Mouse (Mus musculus) neutrophil, adult 5-6 weeks (primary cell): ENCODE measurements around the gene Rbmxl2. TPM values are rescaled to one million over a fixed set of nuclear protein-coding genes. Genes with fewer than 3 reads are reported as not detected.

Experiments used
- ATAC-seq: fragments of 151-379, 151-347 bp; 2 replicates; pipeline ENCODE4 v1.8.0; 2017; ENCODE audit warnings: mild to moderate bottlenecking, moderate TSS enrichment; ENCODE audit not compliant: insufficient number of reproducible peaks, poor library complexity, low FRiP score, severe bottlenecking; ENCODE audit errors: extremely low read depth
- total RNA-seq: library from RNA; stranded (forward); fragments of 200-1000 nt; gene quantifications from 2 replicates; pipeline ENCODE4 v1.2.3, GENCODE M21; 2017

The Rbmxl2 gene
- total RNA-seq, result not detected in 2 replicates

DNA sequence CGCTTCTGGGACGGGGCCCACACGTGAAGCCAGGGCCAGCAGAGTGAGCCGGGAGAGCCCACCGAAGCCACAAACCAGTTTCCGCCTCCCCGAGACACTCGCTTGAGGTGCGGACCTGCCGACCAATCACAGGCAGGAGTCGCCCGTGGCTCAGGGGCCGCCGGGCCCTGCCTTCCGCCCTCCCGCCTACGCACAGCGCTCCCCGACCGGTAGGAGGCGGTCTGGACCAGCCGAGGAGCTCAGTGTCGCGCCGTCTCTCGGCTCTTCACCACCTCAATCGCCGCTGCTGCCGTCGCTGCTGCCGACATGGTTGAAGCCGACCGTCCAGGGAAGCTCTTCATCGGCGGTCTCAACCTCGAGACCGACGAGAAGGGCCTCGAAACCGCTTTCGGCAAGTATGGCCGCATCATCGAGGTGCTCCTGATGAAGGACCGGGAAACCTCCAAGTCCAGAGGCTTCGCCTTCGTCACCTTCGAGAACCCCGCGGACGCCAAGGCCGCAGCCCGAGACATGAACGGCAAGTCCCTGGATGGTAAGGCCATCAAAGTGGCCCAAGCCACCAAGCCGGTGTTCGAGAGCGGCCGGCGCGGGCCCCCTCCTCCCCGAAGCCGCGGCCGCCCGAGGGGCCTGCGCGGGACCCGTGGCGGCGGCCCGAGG lies at the start of gene Rbmxl2:
Gene Rbmxl2 (plus strand): TSS at position 242 of the 657 bp plus-strand sequence.
- no peak for ATAC-seq

DNA sequence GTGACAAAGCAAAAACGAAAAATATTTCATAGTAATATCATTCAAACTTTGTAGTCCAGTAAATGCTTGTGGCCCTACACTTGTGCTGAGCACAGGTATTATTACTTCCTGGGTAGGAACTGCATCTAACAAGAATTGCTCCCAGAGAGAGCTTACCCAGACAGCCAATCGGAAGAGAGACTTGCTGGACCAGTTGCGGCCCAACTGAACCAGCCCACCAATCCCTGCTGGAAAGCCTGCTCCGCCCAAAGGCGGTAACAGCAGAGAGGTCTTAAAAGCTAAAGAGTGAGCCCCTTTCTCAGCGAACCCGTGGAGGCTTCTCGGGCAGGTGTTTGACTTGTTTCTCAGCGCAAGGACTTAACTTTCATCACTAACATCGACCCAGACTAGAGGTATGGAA lies 42.6 kb upstream of the Rbmxl2 start, which contains the start of gene Nlrp14:
Gene Nlrp14 (plus strand): TSS at position 301 of the 400 bp plus-strand sequence.
- ATAC-seq, result no peak

DNA sequence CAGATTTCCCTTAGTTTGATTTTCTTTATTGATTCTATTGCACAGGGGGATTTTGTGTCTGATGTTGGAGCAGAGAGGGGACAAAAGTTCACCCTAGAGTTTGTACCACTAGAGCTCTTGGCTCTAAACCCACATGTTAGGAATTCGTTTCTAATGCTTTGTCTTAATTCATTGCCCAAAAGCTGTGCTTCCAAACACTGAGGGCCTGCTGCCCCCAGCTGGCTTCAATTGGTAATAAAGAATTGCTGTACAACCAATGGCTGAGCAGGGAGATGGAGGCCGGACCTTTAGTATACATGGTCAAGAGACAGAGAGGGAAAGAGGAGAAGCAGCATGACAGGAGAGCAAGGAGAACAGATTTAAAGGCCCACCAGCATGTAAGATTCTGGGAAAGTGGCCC lies 28.8 kb upstream of the Rbmxl2 start:
- ATAC-seq, result no peak

DNA sequence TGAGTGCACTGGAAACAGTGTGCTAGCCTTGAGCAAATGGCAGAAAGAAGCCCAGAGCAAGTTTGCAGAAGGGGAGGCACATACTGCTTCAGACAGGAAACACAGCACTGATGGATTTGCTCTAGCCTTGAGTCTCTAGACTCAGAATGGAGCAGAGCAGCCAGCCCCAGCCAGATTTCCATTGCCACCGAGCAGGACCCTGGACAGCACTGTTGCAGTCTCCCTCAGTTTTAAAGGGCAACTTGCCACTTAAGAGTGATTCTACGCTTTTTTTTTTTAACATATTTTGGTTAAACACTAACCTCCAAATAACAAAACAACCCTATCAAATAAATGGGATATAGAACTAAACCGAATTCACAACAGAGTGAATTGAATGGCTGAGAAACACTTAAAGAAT lies 7.4 kb upstream of the Rbmxl2 start:
- ATAC-seq, result no peak

DNA sequence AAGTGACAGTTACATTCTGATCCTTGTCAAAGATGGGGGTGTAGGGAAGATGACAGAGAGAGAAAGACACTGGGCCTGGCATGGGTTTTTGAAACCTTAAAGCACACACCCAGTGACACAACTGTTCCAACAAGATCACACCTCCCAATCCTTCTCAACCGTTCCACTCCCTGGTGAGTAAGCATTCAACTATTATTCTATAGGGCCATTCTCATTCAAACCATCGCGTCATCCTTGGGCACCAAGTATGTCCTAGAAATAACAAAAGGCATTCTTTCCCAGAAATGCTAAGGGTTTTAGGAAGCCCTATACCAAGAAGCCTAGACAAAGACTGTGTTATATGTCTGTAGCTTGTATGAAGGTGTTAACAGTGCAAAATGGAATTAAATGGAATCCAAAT lies 1.4 kb upstream of the Rbmxl2 start:
- ATAC-seq, result no peak

DNA sequence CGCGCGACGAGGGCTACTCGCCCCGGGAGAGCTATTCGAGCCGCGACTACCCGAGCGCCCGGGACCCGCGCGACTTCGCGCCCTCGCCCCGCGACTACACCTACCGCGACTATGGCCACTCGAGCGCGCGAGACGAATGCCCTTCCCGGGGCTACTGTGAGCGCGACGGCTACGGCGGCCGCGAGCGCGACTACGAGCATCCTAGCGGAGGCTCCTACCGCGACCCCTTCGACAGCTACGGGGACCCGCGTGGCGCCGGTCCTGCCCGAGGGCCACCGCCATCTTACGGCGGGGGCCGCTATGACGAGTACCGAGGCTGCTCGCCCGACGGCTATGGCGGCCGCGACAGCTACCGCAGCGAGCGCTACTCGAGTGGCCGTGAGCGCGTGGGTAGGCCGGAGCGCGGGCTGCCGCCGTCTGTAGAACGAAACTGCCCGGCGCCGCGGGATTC lies 906 bp downstream of the Rbmxl2 start:
- ATAC-seq, result no peak

DNA sequence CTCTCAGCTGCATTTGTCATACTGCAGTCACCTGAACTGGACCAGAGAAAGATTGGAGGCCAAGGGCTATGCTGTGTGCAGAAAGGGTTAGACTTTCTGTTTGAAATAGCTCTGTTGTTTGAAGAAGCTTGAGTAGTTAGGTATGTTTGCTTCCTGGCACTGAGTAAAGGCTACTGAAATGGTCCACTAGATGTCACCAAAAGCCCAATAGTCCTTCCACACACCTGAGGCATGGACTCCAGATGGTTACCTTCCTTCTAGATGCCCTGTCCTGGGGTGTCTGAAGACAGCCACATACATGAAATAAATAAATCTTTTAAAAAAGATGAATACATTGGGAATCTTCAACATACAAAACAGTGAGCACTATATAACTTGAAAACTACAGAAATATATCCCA lies 6.5 kb downstream of the Rbmxl2 start:
- ATAC-seq, result no peak

DNA sequence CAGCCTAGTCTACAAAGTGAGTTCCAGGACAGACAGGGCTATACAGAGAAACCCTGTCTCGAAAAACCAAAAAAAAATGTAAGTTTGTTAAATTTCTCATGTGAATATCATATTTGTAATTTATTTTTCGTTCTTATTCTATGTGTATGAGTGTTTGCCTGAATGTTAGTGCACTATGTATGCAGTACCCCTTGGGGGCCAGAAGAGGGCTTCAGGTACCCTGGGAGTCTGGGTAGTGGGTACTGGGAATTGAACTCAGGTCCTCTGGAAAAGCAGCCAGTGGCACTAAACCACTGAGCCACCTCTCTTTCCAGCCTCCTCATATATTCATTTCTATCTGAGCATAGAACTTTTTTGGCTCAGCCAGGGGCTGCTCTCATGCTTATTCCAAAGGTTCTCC lies 7.6 kb downstream of the Rbmxl2 start:
- ATAC-seq, result no peak

DNA sequence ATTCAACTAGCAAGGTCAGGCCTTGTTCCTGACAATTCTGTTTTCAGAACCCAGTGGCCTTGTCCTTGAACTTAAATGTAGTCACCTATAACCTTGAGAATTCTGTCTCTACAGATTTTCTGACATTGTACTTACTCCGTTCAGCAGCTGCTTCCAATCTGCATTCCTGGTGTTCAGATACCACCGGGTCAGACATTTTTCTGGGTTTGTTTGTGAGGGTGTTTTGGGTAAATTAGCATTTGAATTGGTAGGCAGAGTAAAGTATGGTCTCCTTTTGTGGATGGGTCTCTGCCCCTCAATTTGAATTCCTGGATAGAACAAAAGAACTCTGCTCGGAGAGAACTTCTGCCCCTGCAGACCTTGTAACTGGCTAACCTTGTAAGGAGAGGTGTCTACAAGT lies 27.6 kb downstream of the Rbmxl2 start:
- no peak for ATAC-seq

DNA sequence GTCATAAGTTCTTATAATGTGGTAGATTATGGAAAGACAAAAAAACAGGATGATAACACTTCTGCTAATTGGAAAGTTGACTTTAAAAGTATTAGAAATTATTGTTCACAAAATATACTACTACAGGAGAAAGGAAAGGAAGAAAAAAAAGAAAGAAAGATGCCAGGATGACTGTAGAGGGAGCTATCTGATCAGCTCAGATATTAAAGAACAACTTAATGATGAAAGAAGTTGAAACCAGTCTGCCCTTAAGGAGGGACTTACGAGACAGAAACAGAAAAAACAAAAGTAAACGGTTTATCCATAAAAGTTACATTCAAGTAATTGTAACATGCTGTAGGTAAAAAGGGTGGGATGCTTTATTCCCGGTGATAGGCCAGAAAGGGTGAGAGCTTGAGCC lies 28.3 kb downstream of the Rbmxl2 start:
- no peak for ATAC-seq

DNA sequence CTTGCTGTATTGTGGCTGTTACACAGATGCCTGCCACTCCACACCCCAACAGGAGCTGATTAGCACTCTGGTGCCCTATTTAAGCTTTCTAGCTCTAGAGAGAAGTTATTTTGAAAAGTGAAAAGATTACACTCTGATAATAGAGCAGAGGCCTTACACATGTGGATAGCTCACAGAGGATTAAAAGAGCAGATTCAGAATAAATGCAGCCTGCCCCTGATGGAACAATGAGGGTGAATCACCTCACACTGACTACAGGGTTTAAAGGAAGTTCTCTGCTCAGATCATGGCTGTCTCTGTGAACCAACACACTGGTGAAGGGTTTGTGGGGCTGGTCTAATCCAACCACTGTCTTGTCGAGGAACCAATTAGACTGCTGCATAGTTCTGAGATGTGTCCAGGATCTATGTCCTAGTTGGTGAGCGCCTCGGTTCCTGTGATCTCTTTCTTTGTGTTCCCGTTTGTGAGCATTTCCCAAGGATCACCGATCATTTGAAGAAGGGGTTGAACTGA lies 32.2 kb downstream of the Rbmxl2 start:
- no peak for ATAC-seq

DNA sequence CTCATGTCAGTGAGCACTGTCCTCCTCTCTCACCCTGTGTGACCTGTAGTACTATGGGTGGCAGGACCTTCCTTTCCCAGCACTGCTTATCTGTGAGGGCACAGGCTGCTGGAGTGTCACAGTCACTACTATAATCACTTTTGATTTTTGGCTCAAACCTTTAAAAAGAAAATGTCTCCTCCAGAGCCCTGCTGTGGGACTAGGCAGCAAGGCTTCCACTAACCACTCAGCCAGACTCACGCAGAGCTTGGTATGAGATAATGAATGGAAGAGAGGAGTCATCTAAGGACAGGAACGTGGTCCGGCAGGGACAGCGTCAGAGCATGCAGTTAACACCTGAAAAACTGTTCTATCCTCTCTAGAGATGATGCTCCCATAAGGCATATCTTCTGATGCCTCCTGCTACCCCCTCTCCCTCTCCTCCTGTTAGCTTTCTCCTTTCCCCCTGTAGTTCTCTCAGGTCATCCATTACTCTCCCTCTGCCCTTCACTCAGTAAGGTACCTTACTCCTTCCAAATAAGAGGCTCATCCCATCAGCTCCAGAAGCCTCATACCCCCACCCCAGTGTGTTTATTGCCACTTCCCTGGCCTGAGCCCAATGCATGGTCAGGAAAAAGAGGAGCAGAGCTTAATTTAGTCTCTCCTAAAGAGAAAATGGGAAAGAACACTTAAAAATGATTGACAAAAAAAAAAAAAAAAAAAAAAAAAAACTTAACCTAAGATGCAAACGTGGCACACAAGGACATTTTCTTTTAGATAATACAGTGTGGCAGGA lies 41.2 kb downstream of the Rbmxl2 start:
- no peak for ATAC-seq

DNA sequence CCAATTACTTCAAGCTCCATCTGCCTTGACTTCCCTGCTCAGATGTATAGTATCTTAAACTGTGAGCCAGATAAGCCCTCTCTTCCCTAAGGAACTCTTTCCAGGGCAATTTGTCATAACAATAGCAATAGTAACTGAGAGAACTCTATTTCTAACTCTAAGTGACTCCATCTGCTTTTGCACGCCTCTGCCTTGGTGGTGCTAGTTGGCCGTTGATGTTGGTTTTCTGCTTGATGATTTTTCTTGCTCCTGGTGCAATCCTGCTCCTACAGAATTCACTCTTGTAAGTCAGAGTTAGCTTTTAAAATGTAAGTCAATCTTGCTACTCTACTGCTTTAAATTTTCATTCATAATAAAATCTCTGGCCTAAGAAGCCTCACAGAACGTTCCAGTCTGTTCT lies 44.1 kb downstream of the Rbmxl2 start:
- no peak for ATAC-seq

DNA sequence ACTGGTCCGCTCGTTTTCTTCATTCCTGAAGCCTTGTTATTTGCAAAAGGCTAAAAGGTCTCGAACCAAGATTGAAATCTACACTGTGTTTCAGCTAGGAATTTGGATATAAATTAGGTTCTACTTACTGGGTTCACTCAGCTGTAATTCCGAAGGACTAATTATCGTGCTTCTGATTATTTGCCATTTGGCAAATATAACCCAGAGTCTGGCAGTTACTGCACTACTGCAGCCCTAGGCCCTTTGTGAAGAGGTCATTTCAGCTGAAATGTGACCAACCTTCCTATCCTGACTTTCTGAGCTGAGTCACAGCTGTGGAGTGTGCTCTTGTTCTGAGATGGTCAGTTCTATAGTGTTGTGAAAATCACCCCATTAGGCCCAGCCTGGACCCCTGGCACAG lies 50.7 kb downstream of the Rbmxl2 start:
- ATAC-seq, result no peak

Other genes with a start within 250 kb of the Rbmxl2 start
- under 0.01 and 0.12 TPM in 2 replicates for gene Olfr6, start 245.5 kb upstream of the Rbmxl2 start, total RNA-seq
- gene Olfr711, start 234.0 kb upstream of the Rbmxl2 start, total RNA-seq, result 0.23 TPM in 1 of 2 replicates, not detected in the other
- gene Olfr2, start 203.4 kb upstream of the Rbmxl2 start, total RNA-seq, result not detected in 2 replicates
- gene Olfr713, start 178.3 kb upstream of the Rbmxl2 start, total RNA-seq, result 0.23 TPM in 1 of 2 replicates, not detected in the other
- gene Olfr714, start 138.5 kb upstream of the Rbmxl2 start, total RNA-seq, result 0.12 TPM in 1 of 2 replicates, not detected in the other
- gene Olfr17, start 116.2 kb upstream of the Rbmxl2 start, total RNA-seq, result not detected in 2 replicates
- gene Olfr715b, start 99.1 kb upstream of the Rbmxl2 start, total RNA-seq, result not detected in 2 replicates
- gene Olfr715, start 78.4 kb upstream of the Rbmxl2 start, total RNA-seq, result not detected in 2 replicates
- gene Olfr716, start 71.1 kb upstream of the Rbmxl2 start, total RNA-seq, result 0.74 TPM in 1 of 2 replicates, not detected in the other
- gene Nlrp14, start 42.5 kb upstream of the Rbmxl2 start, total RNA-seq, result not detected in 2 replicates
- not detected in 2 replicates for gene Syt9, start 161.3 kb downstream of the Rbmxl2 start, total RNA-seq